Mouse (Mus musculus) G1E (cell line): ENCODE results near the gene Slc35f1.

Experiments
- CTCF ChIP-seq: IDR thresholded peaks from 2 replicates; pipeline ENCODE4 v1.5.1; 2012; ENCODE audit warnings: low read depth, low read length, inconsistent platforms, mixed read lengths
- GATA1 ChIP-seq: IDR thresholded peaks from 2 replicates; pipeline ENCODE4 v1.6.1; 2012; ENCODE audit warnings: borderline replicate concordance, low read length, inconsistent platforms, mixed read lengths
- GATA2 ChIP-seq: IDR thresholded peaks from 2 replicates; pipeline ENCODE4 v1.6.1; 2012; ENCODE audit warnings: low read depth, low read length, inconsistent platforms, borderline replicate concordance
- POLR2AphosphoS5 ChIP-seq: IDR thresholded peaks from 2 replicates; pipeline ENCODE4 v1.6.1; 2012; ENCODE audit warnings: low read depth, low read length, inconsistent platforms; ENCODE audit not compliant: insufficient replicate concordance
- TAL1 ChIP-seq: conservative IDR thresholded peaks from 2 replicates; pipeline ENCODE4 v1.6.1; 2012; ENCODE audit warnings: low read depth, low read length, inconsistent platforms, mixed read lengths

GRCm38 (mm10) chr10:53052521-53052920, 362.2 kb downstream of the Slc35f1 start:
- no peak for TF ChIP-seq POLR2AphosphoS5
- no peak for TF ChIP-seq CTCF
- no peak for TF ChIP-seq GATA1
- TF ChIP-seq TAL1 = no peak
- no peak for TF ChIP-seq GATA2
